Mouse (Mus musculus) kidney, adult 2 months (tissue): Measurements from ENCODE around the gene Sult4a1.

Source experiments
- CTCF ChIP-seq: fragments of 200-500 bp; conservative IDR thresholded peaks from 2 replicates; pipeline ENCODE4 v1.5.1; 2011; ENCODE audit warnings: low read depth, mild to moderate bottlenecking, control low read depth, low read length, moderate library complexity, mixed read lengths; ENCODE audit not compliant: insufficient read depth, insufficient read length
- POLR2A ChIP-seq: fragments of 200-500 bp; IDR thresholded peaks from one replicate; pipeline ENCODE4 v1.6.1; 2011; ENCODE audit warnings: low read depth, low read length, control low read depth

DNA sequence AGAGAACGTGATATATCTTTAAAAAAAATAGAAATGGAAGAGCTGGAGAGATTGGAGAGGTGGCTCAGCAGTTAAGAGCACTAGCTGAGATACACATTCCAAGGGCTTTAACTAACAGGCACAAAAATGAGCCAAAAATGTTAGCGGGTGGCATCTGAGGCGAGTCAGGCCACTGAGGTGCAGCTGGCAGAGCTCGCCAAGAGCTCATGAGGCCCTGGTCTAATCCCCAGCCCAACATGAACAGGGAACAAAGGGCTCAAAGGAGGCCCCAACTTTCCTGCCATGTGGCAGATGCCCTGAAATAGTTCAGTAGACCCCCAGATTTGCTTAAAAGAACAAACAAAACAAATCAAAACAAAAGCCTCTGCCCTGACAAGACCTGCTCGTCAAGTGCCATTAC is 35.4 kb upstream of the Sult4a1 start:
- TF ChIP-seq CTCF, result no peak
- no peak for TF ChIP-seq POLR2A
